Mouse (Mus musculus) embryonic facial prominence, embryonic 15.5 days (tissue): ENCODE measurements around the gene Gif. TPM values are rescaled to one million over a fixed set of nuclear protein-coding genes. Genes with fewer than 3 reads are reported as not detected.

Source experiments
- ATAC-seq: fragments of 200-750 bp; cut with Nextera tagmentation; 2 replicates; pipeline ENCODE4 v1.8.0; 2017; ENCODE audit warnings: low read depth, moderate TSS enrichment; ENCODE audit not compliant: insufficient number of reproducible peaks, low FRiP score, low TSS enrichment
- H3K27ac ChIP-seq: fragments of 300-500 bp; sonication (generic); replicated peaks from 2 replicates; pipeline ENCODE4 v1.5.1; 2015; ENCODE audit warnings: mild to moderate bottlenecking, inconsistent platforms
- H3K27me3 ChIP-seq: fragments of 300-500 bp; sonication (generic); 2 replicates; pipeline ENCODE4 v1.6.1; 2015; ENCODE audit warnings: inconsistent platforms
- H3K36me3 ChIP-seq: fragments of 300-500 bp; sonication (generic); 2 replicates; pipeline ENCODE4 v1.6.1; 2015; ENCODE audit warnings: mild to moderate bottlenecking, inconsistent platforms
- H3K4me1 ChIP-seq: fragments of 300-500 bp; sonication (generic); 2 replicates; pipeline ENCODE4 v1.6.1; 2015; ENCODE audit warnings: inconsistent platforms
- H3K4me2 ChIP-seq: fragments of 300-500 bp; sonication (generic); replicated peaks from 2 replicates; pipeline ENCODE4 v1.6.1; 2015; ENCODE audit warnings: mild to moderate bottlenecking, inconsistent platforms
- H3K4me3 ChIP-seq: fragments of 300-500 bp; sonication (generic); replicated peaks from 2 replicates; pipeline ENCODE4 v1.5.1; 2015; ENCODE audit warnings: mild to moderate bottlenecking, inconsistent platforms
- H3K9ac ChIP-seq: fragments of 300-500 bp; sonication (generic); 2 replicates; pipeline ENCODE4 v1.6.1; 2015; ENCODE audit warnings: inconsistent platforms
- H3K9me3 ChIP-seq: fragments of 300-500 bp; sonication (generic); replicated peaks from 2 replicates; pipeline ENCODE4 v1.6.1; 2016; ENCODE audit warnings: inconsistent platforms
- WGBS: fragments of 180-500 bp; shearing (Covaris S2); methylation state at CpG from one replicate; pipeline ENCODE4 v1.1.7; 2015; 5-methylcytosine and 5-hydroxymethylcytosine counted together
- polyA plus RNA-seq: library from polyadenylated mRNA; unstranded; fragments of >200 nt; fragmentation: Nextera tagmentation; extraction: Ambion mirVana; gene quantifications from 2 replicates; pipeline ENCODE4 v1.2.1, GENCODE M21; 2015

The Gif gene
- polyA plus RNA-seq, 1 experiment from 2014 or later: not detected

GRCm38 (mm10) chr19:11794447-11794846, 47.1 kb downstream of the Gif start:
- H3K4me1 ChIP-seq: no peaks in the 10 kb centered on the region
- ATAC-seq: no peak
- no peak overlapping the region for H3K27ac ChIP-seq
- H3K4me3 ChIP-seq: no peak overlapping the region
- no peaks in the 10 kb centered on the region for H3K27me3 ChIP-seq
- H3K4me2 ChIP-seq: no peak overlapping the region
- no peaks in the 10 kb centered on the region for H3K9me3 ChIP-seq
- no peaks in the 10 kb centered on the region for H3K36me3 ChIP-seq
- 82% methylated on average over 6 of the region's 6 CpGs for WGBS
- no peak overlapping the region for H3K9ac ChIP-seq

GRCm38 (mm10) chr19:11800531-11801315, 53.4 kb downstream of the Gif start:
- Histone ChIP-seq H3K4me2 (no peak overlapping the region), H3K4me3 (no peak overlapping the region), H3K27me3 (no peaks in the 10 kb centered on the region), H3K27ac (no peak overlapping the region), H3K4me1 (no peaks in the 10 kb centered on the region), H3K36me3 (no peaks in the 10 kb centered on the region), H3K9me3 (no peaks in the 10 kb centered on the region), H3K9ac (no peak overlapping the region)
- WGBS: 72% methylated on average over 8 of the region's 8 CpGs
- no peak for ATAC-seq

- H3K27ac ChIP-seq: no peak overlapping the region
- WGBS: 59% methylated on average over 1 of the region's 1 CpGs
Observed at GRCm38 (mm10) chr19:11804423-11804822, 57.1 kb downstream of the Gif start.

GRCm38 (mm10) chr19:11807251-11807650, 59.9 kb downstream of the Gif start:
- no peaks in the 10 kb centered on the region for H3K9me3 ChIP-seq
- H3K36me3 ChIP-seq: no peaks in the 10 kb centered on the region
- ATAC-seq: no peak
- no peak overlapping the region for H3K27ac ChIP-seq
- no peak overlapping the region for H3K4me2 ChIP-seq
- no peak overlapping the region for H3K4me3 ChIP-seq
- no peak overlapping the region for H3K9ac ChIP-seq
- 59% methylated on average over 2 of the region's 2 CpGs for WGBS
- no peaks in the 10 kb centered on the region for H3K27me3 ChIP-seq
- no peaks in the 10 kb centered on the region for H3K4me1 ChIP-seq

More at GRCm38 (mm10) chr19:11804423-11804822, 57.1 kb downstream of the Gif start:
- H3K4me1 ChIP-seq: no peaks in the 10 kb centered on the region
- H3K36me3 ChIP-seq: no peaks in the 10 kb centered on the region
- H3K4me3 ChIP-seq: no peak overlapping the region
- no peak overlapping the region for H3K9ac ChIP-seq
- H3K9me3 ChIP-seq: no peaks in the 10 kb centered on the region
- no peak for ATAC-seq
- no peaks in the 10 kb centered on the region for H3K27me3 ChIP-seq
- H3K4me2 ChIP-seq: no peak overlapping the region

GRCm38 (mm10) chr19:11807822-11808221, 60.5 kb downstream of the Gif start:
- no peak overlapping the region for H3K4me2 ChIP-seq
- no peaks in the 10 kb centered on the region for H3K4me1 ChIP-seq
- no peaks in the 10 kb centered on the region for H3K27me3 ChIP-seq
- H3K36me3 ChIP-seq: no peaks in the 10 kb centered on the region
- no peaks in the 10 kb centered on the region for H3K9me3 ChIP-seq
- no peak overlapping the region for H3K27ac ChIP-seq
- WGBS: 41% methylated on average over 6 of the region's 6 CpGs
- no peak overlapping the region for H3K9ac ChIP-seq
- H3K4me3 ChIP-seq: no peak overlapping the region
- ATAC-seq: no peak

- no peak for ATAC-seq
- H3K36me3 ChIP-seq: no peaks in the 10 kb centered on the region
- 82% methylated on average over 2 of the region's 2 CpGs for WGBS
- H3K9me3 ChIP-seq: no peaks in the 10 kb centered on the region
- H3K27ac ChIP-seq: no peak overlapping the region
- H3K4me3 ChIP-seq: no peak overlapping the region
- no peak overlapping the region for H3K4me2 ChIP-seq
- H3K4me1 ChIP-seq: no peaks in the 10 kb centered on the region
- no peaks in the 10 kb centered on the region for H3K27me3 ChIP-seq
- no peak overlapping the region for H3K9ac ChIP-seq
Observed at GRCm38 (mm10) chr19:11808452-11808851, 61.1 kb downstream of the Gif start.

- WGBS: 61% methylated on average over 5 of the region's 5 CpGs
- Histone ChIP-seq H3K9me3 (no peaks in the 10 kb centered on the region), H3K36me3 (no peaks in the 10 kb centered on the region), H3K9ac (no peak overlapping the region), H3K27ac (no peak overlapping the region), H3K4me3 (no peak overlapping the region), H3K27me3 (no peaks in the 10 kb centered on the region), H3K4me2 (no peak overlapping the region), H3K4me1 (no peaks in the 10 kb centered on the region)
- no peak for ATAC-seq
Observed at GRCm38 (mm10) chr19:11810003-11810758, 62.8 kb downstream of the Gif start.

- Histone ChIP-seq H3K4me1 (no peaks in the 10 kb centered on the region), H3K9ac (no peak overlapping the region), H3K4me3 (no peak overlapping the region), H3K9me3 (no peaks in the 10 kb centered on the region), H3K36me3 (no peaks in the 10 kb centered on the region), H3K4me2 (no peak overlapping the region), H3K27me3 (no peaks in the 10 kb centered on the region; the same call in 1 of the 2 replicates), H3K27ac (no peak overlapping the region)
- 30% methylated on average over 1 of the region's 1 CpGs for WGBS
- ATAC-seq: no peak
Observed at GRCm38 (mm10) chr19:11810856-11811255, 63.5 kb downstream of the Gif start.

- no peak overlapping the region for H3K4me3 ChIP-seq
- WGBS: 52% methylated on average over 5 of the region's 5 CpGs
- peaks cover 6% of the 10 kb centered on the region; the same call in 1 of the 2 replicates for H3K27me3 ChIP-seq
- ATAC-seq: no peak
- no peaks in the 10 kb centered on the region for H3K9me3 ChIP-seq
- no peaks in the 10 kb centered on the region for H3K4me1 ChIP-seq
- H3K4me2 ChIP-seq: no peak overlapping the region
- no peak overlapping the region for H3K9ac ChIP-seq
- H3K27ac ChIP-seq: no peak overlapping the region
- H3K36me3 ChIP-seq: no peaks in the 10 kb centered on the region
Observed at GRCm38 (mm10) chr19:11811688-11812365, 64.5 kb downstream of the Gif start.
